1 mouse cellular context compared by ENCODE assay signal in the genomic region with DNA sequence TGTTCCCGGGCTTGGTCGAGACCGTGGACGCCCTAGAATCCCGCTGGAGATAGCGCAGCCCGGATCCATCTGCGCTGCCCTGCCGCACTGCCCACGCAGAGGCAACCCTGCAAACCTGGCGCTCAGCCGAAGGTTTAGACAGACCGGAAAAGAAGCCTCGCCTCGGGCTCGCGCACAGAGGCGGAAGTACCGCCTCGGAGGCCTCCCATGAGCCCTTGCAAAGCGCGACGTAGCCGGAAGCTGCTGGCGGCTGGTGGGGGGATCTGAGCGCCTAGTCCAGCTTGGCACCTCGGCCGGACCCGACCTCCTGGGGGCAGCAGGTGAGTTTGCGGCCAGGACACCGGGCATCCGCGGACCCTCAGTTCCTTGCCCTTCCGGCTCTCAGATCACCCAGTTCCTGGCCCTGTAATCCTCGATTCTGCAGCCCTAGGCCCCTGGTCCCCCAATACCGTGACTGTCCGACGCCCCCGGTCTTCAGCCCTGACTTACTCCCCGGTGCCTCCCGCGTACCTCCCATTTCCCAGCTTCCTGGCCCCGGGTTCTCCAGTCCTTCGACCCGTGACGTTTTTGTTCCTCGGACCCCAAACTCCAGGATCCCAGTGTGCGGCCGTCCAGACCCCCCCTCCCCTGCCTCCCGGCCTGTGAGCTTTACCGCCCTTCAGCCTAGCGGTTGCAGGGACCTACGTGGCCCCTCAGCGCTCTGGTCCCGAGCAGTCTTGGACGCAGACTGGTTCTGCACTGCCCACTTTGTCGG.
A peak's percentile ranks its signal among the peaks of the same experiment; 100 is the strongest.
TF ChIP-seq lines count a peak whose summit lies in the region.

Gene Arfgap1, plus strand, starts transcription at position 216 of the 754 bp plus-strand sequence.

TF ChIP-seq in CH12.LX, 34 proteins besides CTCF, POLR2A, EP300 and RAD21 (continued from another document):
- TF ChIP-seq TCF12 (IDR thresholded peaks at IDR 0.05; ENCODE audit: low read depth, low read length), result peak; percentile 91
- no peak for TF ChIP-seq ZKSCAN1 (IDR thresholded peaks at IDR 0.05; ENCODE audit: borderline replicate concordance, low read depth, low read length)
- no peak for TF ChIP-seq UBTF (IDR thresholded peaks at IDR 0.05; ENCODE audit: low read depth, low read length)
- no peak for TF ChIP-seq MAFK (IDR thresholded peaks at IDR 0.05; ENCODE audit: insufficient replicate concordance, low read length)
- no peak for TF ChIP-seq E2F4 (IDR thresholded peaks at IDR 0.05; ENCODE audit: insufficient replicate concordance, low read depth, low read length)
- peak; percentile 89 for TF ChIP-seq SIN3A (IDR thresholded peaks at IDR 0.05; ENCODE audit: low read length)
- TF ChIP-seq JUN (IDR thresholded peaks at IDR 0.05; ENCODE audit: insufficient read depth, low read depth, low read length), result no peak
- TF ChIP-seq USF2 (conservative IDR thresholded peaks at IDR 0.05; ENCODE audit: low read depth, low read length), result no peak
- TF ChIP-seq ETS1 (conservative IDR thresholded peaks at IDR 0.05; ENCODE audit: low read depth, low read length), result no peak
- TF ChIP-seq ZC3H11A (IDR thresholded peaks at IDR 0.05; ENCODE audit: low read depth, low read length), result no peak
- peak; percentile 97 for TF ChIP-seq NELFE (IDR thresholded peaks at IDR 0.05; ENCODE audit: low read depth, low read length)
- TF ChIP-seq BHLHE40 (IDR thresholded peaks at IDR 0.05; ENCODE audit: low read depth, low read length), result 0 out of 2 replicates have a peak, but pooled peaks have one; percentile 13
- TF ChIP-seq KAT2A (IDR thresholded peaks at IDR 0.05; ENCODE audit: insufficient replicate concordance, low read length), result peak; percentile 84; the same call in 1 of the 2 replicates
- no peak for TF ChIP-seq PAX5 (IDR thresholded peaks at IDR 0.05; ENCODE audit: low read length)
- peak; percentile 23; the same call in 1 of the 2 replicates for TF ChIP-seq MYC (IDR thresholded peaks at IDR 0.05; ENCODE audit: low read depth, low read length)
- peak; percentile 89 for TF ChIP-seq HCFC1 (IDR thresholded peaks at IDR 0.05; ENCODE audit: low read depth, low read length)
- peak; percentile 46; the same call in 1 of the 2 replicates for TF ChIP-seq MXI1 (IDR thresholded peaks at IDR 0.05; ENCODE audit: low read depth, low read length)
- TF ChIP-seq GABPA (IDR thresholded peaks at IDR 0.05; ENCODE audit: insufficient replicate concordance, low read depth, low read length), result no peak; the same call in 1 of the 2 replicates
- no peak for TF ChIP-seq USF1 (IDR thresholded peaks at IDR 0.05; ENCODE audit: low read depth, low read length)
- TF ChIP-seq CHD2 (IDR thresholded peaks at IDR 0.05; ENCODE audit: low read length), result 0 out of 2 replicates have a peak, but pooled peaks have one; percentile 13
- peak; percentile 72; the same call in 1 of the 2 replicates for TF ChIP-seq MAZ (IDR thresholded peaks at IDR 0.05; ENCODE audit: low read depth, low read length)
- TF ChIP-seq ZNF384 (IDR thresholded peaks at IDR 0.05; ENCODE audit: low read depth, low read length), result no peak
- peak; percentile 82 for TF ChIP-seq TBP (conservative IDR thresholded peaks at IDR 0.05; ENCODE audit: low read depth, low read length)
- TF ChIP-seq ZMIZ1 (IDR thresholded peaks at IDR 0.05; ENCODE audit: low read depth, low read length), result peak; percentile 88
- no peak for TF ChIP-seq CHD1 (IDR thresholded peaks at IDR 0.05; ENCODE audit: low read depth, low read length)
- no peak for TF ChIP-seq JUND (conservative IDR thresholded peaks at IDR 0.05; ENCODE audit: low read depth, low read length)
- no peak for TF ChIP-seq SMC3 (IDR thresholded peaks at IDR 0.05; ENCODE audit: low read depth, low read length)
- TF ChIP-seq MAX (IDR thresholded peaks at IDR 0.05; ENCODE audit: low read length), result no peak
- no peak for TF ChIP-seq IRF4 (IDR thresholded peaks at IDR 0.05; ENCODE audit: low read depth, low read length)
- TF ChIP-seq MEF2A (IDR thresholded peaks at IDR 0.05; ENCODE audit: borderline replicate concordance, low read depth, low read length), result no peak
- no peak for TF ChIP-seq NRF1 (IDR thresholded peaks at IDR 0.05; ENCODE audit: low read depth, low read length)
